Mouse (Mus musculus): ENCODE measurements around the gene Polr2j. TPM values are rescaled to one million over a fixed set of nuclear protein-coding genes. Genes with fewer than 3 reads are reported as not detected.

Gene Polr2j
- polyA plus RNA-seq (2021; fragmentation: Nextera tagmentation) = 153 and 176 TPM in 2 replicates
- long read RNA-seq, experiment 1, transcript Polr2j-201 (4 exons, 646 nt) = major isoform, 53 of 59 reads
- long read RNA-seq, experiment 1, partial matches to known transcripts = 3 of 59 reads
- long read RNA-seq, experiment 1, other reads (novel, unspliced or antisense) = 2 of 59 reads
- long read RNA-seq, experiment 2, transcript Polr2j-201 (4 exons, 646 nt) = major isoform, 7 of 7 reads
- long read RNA-seq, experiment 2, partial matches to known transcripts = 0 of 7 reads
- long read RNA-seq, experiment 2, other reads (novel, unspliced or antisense) = 0 of 7 reads

DNA sequence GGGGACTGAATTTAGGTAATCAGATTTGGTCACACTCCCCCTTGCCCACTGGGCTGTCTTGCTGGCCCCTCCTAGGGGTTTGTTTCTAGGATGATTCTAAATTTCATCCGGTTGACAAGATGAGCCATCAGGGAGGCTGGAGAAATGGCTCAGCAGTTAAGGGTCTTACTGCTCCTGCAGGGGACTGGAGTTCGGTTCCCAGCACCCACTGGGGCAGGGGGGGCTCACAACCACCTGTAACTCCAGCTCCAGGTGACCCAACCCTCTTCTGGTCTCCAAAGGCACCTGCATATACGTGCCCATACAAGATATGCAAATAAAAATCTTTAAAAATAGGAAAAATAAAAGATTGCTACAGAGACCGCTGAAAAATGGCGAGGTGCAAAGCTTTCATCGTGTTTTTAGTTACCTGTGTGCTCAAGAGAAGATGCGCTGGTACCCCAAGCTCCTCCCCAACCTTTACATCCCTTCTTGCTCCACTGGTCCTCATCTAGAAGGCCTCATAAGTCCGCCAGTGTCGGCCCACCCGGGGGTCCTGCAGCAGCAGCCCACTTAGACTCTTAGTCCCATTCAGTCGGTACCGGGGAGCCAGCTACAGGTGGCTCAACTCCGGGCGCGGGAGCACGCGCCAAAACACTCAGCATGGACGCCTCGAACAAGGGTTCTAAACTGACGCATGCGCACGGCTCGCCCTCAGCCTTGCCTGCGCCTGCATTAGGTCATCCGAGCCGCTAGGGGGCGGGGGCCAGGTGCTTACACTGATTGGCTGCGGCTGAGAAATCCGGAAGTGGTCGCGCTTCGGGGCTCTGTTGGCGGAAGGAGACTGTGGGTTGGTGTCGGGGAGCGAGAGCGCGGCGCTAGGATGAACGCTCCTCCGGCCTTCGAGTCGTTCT, at the start of gene Polr2j:
Gene Polr2j, plus strand, starts transcription at position 741 of the 893 bp plus-strand sequence.

DNA sequence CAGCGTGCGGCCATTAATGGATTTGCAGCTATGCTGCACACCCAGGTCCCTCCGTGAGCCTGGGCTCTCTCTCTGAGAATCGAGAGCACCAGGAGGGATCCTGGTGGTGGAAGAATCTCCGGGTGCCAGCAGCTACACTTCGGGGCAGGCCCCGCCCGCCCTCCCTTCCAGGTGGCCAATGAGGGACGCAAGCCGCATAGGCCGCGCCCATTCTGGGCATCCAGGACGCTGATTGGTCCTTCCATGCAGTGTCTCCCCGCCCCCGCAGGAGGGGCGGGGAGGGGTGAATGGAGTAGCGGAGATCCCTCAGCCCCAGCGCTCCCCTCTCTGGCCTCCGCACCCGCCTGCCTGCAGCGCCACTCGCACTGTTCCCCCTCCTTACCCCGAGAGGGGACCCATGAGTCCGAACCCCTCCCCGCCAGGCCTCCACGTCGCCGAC, 32.7 kb upstream of the Polr2j start, which contains the start of gene Rasa4:
Gene Rasa4, plus strand, starts transcription at position 248 of the 439 bp plus-strand sequence.

DNA sequence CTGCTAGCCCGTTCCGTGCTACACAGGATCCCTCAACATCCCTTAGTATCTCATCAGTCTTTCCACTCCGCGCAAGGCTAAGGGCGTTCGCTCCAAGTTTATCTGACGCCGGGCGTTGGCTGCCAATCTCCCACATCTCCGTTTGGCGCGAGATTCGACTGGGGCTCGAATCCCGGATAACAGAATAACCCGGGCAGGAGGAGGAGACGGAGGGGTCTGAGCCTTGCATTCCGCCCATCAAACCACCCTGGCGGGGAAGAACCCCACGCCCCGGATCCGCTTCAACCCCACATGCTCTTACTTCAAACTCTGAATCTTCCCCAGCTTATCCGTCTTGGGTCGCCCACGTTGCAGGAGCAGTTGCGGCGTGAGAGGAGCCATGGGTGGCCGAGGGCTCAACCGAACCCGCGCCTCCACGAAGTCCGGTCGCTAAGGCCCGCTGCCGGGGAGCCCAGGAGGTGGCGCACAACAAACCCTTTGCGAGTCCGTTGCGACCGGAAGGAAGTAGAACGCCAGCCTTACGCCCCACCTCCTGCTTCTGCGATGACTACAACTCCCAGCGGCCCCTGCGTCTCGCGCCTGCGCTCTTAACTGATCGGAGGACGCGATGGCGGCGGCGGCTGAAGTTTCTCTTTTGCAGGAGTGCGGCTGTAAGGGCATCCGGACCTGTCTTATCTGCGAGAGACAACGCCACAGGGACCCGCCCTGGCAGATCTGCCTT, 19.3 kb downstream of the Polr2j start, which contains the start of the genes Lrwd1 and Alkbh4:
Gene Lrwd1, minus strand, starts transcription at position 504 of the 721 bp plus-strand sequence.
Gene Alkbh4, plus strand, starts transcription at position 576 of the 721 bp plus-strand sequence.

DNA sequence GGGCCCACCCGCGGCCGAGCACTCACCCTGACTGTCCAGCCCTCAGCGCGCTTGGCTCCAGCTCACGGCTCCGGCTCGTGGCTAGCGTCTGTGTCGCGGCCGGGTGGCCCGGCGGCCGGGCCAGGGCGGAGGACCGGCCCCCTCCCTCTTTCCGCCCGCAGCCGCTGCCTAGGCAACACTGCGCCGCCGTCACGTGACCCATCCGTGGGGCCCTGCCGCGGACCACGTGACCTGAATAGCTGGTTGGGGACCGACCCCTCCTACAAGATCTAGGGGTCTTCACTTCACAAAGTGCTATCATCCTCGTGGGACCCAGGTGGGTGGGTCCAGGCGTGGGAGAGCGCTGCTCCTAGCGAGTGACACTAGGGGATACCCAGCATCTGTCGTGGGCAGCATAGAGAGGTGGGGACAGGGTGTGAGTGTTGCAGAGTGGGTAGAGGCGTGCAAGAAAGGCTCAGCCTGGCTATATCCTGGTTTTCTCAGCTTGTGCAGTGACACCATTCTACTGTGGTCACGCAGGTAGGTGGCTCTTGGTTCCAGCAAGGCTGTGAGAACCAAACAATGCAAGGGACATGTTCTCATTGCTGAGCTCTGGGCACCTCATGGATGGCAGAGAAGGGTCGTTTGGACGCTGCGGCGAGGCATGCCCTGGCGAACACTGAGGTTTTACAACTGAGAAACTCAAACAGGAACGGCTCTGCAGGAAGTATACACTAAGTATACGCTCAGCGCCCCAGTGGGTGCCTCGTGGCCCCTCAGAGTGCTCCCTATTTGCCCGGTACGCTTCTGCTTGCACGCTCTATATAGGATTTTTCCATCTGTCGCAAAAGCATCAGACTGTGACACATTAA, 54.3 kb downstream of the Polr2j start, which contains the start of gene Orai2:
Gene Orai2, minus strand, starts transcription at position 202 of the 851 bp plus-strand sequence.

Small RNA genes lying within 50 kb of the gene (microRNA-seq; reads per million reads assigned to microRNA genes)
- not detected for gene Mir7035

Other genes with a start within 250 kb of the Polr2j start
- 28.3 and 33.6 TPM in 2 replicates for gene Hspb1, start 228.7 kb upstream of the Polr2j start, polyA plus RNA-seq (2021; fragmentation: Nextera tagmentation)
- 463 and 554 TPM in 2 replicates for gene Ywhag, start 182.0 kb upstream of the Polr2j start, polyA plus RNA-seq (2021; fragmentation: Nextera tagmentation)
- gene Ssc4d, start 142.1 kb upstream of the Polr2j start, polyA plus RNA-seq (2021; fragmentation: Nextera tagmentation) = 0.93 and 0.94 TPM in 2 replicates
- gene Zp3, start 136.5 kb upstream of the Polr2j start, polyA plus RNA-seq (2021; fragmentation: Nextera tagmentation) = 0.18 and 0.56 TPM in 2 replicates
- gene Dtx2, start 121.8 kb upstream of the Polr2j start, polyA plus RNA-seq (2021; fragmentation: Nextera tagmentation) = 7.4 and 7.7 TPM in 2 replicates
- not detected in 2 replicates for gene Upk3b, start 78.1 kb upstream of the Polr2j start, polyA plus RNA-seq (2021; fragmentation: Nextera tagmentation)
- 0.53 and 0.93 TPM in 2 replicates for gene Upk3bl, start 62.1 kb upstream of the Polr2j start, polyA plus RNA-seq (2021; fragmentation: Nextera tagmentation)
- 1.7 and 2.0 TPM in 2 replicates for gene Rasa4, start 32.7 kb upstream of the Polr2j start, polyA plus RNA-seq (2021; fragmentation: Nextera tagmentation)
- 5.6 and 6.3 TPM in 2 replicates for gene Lrwd1, start 19.4 kb downstream of the Polr2j start, polyA plus RNA-seq (2021; fragmentation: Nextera tagmentation)
- 10.3 and 10.5 TPM in 2 replicates for gene Alkbh4, start 19.5 kb downstream of the Polr2j start, polyA plus RNA-seq (2021; fragmentation: Nextera tagmentation)
- 79.5 and 83.7 TPM in 2 replicates for gene Orai2, start 54.1 kb downstream of the Polr2j start, polyA plus RNA-seq (2021; fragmentation: Nextera tagmentation)
- 32.3 and 36.3 TPM in 2 replicates for gene Prkrip1, start 82.3 kb downstream of the Polr2j start, polyA plus RNA-seq (2021; fragmentation: Nextera tagmentation)
- gene Sh2b2, start 129.9 kb downstream of the Polr2j start, polyA plus RNA-seq (2021; fragmentation: Nextera tagmentation) = 0.90 and 1.5 TPM in 2 replicates

Measured in layer of hippocampus, adult 6 months (tissue).